Mouse (Mus musculus) spleen, postnatal 36 days (tissue): Measurements from ENCODE around the gene Aldh3b2.

Experiments
- DNase-seq, 2 experiments: peaks; one replicate each; pipeline ENCODE4 v3.0.0; 2022; ENCODE audit warnings: low spot score in 2 of 2, mixed read lengths in 1 of 2

Gene Aldh3b2

DNA sequence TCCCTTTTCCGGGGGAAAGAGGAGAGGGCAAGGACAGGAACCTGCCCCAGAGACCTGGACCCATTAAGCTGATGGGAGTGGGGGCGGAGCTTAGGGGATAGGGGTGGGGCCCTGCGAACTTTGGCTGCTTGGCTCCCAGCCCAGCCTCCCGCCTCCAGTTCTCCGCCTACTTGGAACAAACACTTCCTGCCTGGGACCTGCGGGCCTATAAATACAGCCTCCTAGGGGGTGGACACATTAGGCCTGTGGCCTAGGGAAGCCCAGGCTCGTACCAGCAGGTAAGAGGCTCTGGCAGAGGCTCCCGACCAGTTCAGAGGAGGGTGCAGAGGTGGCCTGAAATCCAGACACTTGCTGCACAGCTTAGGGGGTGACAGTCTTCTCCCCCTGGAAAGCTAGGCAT, 14.2 kb downstream of the Aldh3b2 start, which contains the start of gene Acy3:
TSS of gene Acy3 (plus strand) at position 237 of the 400 bp plus-strand sequence.
- peak; percentile 22 to 35 for DNase-seq

DNA sequence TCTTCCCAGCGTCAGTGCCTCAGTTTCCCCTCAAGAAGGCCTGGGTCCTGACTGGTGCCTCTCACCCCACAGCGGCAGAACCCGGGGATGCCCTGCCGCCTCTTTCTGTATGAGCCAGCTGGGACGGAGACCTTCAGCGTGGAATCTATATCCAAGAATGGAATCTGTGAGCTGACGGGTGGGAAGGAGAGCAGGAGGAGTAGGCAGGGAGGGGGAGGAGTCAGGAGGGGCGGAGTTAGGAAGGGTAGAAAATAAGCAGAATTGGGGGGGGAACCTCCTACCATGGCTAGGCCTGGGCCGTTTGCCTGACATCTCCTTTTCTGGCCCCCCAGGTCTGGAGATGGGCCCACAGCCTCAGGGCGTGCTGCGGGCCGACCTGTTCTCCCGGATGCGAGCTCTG, 15.9 kb downstream of the Aldh3b2 start:
- no peak for DNase-seq

GRCm38 (mm10) chr19:3988750-3989149, 16.6 kb downstream of the Aldh3b2 start:
- no peak for DNase-seq

DNA sequence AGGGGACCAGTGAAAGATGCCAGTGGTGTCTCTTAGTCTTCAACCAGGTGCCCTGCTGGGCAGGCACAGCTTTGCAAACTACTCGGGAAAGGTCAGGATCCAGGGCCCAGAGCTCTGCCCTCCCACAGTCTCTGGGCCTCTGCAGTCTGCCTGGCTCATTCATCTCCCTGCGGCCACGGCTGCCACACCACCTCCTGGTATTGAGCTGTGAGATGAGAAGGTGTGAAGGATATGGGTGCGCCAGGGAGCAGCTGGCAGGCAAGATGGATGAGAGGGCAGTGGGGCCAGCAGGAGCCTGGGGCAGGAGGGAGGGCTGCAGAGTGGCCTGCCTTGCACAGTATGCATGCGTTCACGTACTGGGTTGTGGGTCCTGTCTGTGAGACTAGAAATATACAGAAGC, 18.7 kb downstream of the Aldh3b2 start:
- no peak for DNase-seq

DNA sequence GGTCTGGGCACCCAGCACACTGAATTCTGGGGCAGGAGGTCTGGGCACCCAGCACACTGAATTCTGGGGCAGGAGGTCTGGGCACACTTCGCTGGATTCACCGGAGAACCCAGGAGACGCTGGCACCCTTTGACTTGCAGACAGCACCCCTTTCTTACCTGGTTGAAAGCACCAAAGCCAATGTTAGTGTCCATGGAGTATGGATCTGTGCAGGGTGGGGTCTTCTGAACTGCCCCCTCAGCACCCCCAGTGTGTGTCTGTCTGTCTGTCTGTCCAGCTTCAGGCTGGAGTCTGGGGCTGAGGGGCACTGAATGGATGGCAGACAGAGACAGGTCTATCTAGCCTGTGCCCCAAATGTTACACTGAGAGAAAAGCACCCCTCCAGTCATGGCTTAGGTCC, 19.4 kb downstream of the Aldh3b2 start:
- no peak for DNase-seq

GRCm38 (mm10) chr19:3991966-3992365, 19.8 kb downstream of the Aldh3b2 start:
- DNase-seq: no peak

GRCm38 (mm10) chr19:3992416-3992815, 20.3 kb downstream of the Aldh3b2 start, which contains the start of gene Tbx10:
Gene Tbx10, plus strand, starts transcription at chr19:3992752.
- no peak for DNase-seq

GRCm38 (mm10) chr19:3994932-3995331, 22.8 kb downstream of the Aldh3b2 start:
- no peak for DNase-seq

- DNase-seq: no peak
Observed at GRCm38 (mm10) chr19:3995505-3995904, 23.4 kb downstream of the Aldh3b2 start.

GRCm38 (mm10) chr19:3996106-3996505, 24.0 kb downstream of the Aldh3b2 start:
- no peak for DNase-seq

GRCm38 (mm10) chr19:3996747-3997146, 24.6 kb downstream of the Aldh3b2 start:
- no peak for DNase-seq

GRCm38 (mm10) chr19:3997231-3997630, 25.1 kb downstream of the Aldh3b2 start:
- DNase-seq: no peak

- no peak for DNase-seq
Observed at GRCm38 (mm10) chr19:3998335-3998734, 26.2 kb downstream of the Aldh3b2 start.

DNA sequence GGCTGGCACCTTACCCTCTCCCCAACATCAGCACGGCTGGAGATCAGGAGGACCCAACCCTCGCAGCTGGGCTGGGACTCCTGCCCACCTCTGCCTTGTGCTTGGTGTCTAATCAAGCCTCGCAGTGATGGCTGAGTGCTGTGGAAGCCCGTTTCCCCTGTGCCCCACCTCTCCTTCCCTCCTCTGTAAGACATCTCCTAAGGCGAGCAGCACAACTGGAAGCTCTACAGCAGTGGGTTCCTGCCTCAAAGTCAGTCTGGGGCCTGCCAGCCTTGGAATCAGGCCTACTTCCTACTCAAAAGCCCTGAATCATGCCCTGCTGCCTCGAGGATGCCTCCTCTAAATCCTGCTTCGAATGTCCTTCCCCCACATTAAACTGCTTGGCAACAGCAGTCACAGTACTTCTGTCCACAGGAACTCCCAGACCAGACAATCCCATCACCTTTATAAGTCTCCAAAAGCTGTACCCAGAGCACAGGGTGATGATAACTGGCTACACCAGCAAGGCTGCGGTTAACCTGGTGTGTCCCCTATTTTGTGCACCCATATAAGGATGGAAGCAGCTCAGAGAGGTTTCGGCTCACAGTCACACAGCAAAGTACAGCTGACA, 27.1 kb downstream of the Aldh3b2 start:
- DNase-seq: no peak

DNA sequence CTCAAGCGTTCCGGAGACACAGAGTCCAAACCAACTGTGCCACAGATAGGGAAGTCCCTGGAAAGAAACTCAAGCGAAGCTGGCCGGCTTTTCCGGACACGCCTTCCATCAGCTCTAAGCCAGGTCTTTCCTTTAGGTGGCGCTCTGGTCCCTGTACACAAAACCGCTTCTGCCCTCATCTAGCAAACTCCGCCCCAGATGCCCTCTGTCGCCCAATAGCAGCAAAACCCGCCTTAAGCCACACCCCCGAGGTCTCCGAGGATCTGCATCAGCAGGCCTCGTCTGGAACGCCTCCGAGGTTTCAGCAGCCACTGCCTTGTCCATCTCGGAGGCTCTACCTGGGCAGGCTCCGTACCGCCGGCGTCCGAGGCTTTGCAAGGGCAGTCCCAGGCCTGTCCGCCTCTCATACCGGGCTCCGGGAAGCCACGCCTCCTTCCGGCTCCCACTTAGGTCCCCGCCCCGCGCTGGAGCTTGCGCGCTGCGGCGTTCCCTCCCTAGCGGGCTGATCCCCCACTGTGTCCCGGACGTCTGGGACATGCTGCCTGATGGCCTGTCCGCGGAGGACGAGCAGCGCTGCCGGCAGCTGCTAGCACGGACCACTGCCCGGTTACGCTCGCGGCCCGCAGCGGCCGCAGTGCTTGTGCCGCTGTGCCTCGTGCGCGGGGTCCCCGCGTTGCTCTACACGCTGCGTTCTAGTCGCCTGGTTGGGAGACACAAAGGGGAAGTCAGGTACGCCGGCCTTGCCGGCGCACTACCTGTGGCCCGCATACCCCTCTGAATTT, 28.2 kb downstream of the Aldh3b2 start, which contains the start of the genes Nudt8 and Gm49405:
TSS of gene Nudt8 (plus strand) at position 462 of the 782 bp plus-strand sequence.
TSS of gene Gm49405 (plus strand) at position 508 of the 782 bp plus-strand sequence.
- peak; percentile 95 to 96 for DNase-seq

GRCm38 (mm10) chr19:4000949-4001525, 28.9 kb downstream of the Aldh3b2 start:
- no peak for DNase-seq

DNA sequence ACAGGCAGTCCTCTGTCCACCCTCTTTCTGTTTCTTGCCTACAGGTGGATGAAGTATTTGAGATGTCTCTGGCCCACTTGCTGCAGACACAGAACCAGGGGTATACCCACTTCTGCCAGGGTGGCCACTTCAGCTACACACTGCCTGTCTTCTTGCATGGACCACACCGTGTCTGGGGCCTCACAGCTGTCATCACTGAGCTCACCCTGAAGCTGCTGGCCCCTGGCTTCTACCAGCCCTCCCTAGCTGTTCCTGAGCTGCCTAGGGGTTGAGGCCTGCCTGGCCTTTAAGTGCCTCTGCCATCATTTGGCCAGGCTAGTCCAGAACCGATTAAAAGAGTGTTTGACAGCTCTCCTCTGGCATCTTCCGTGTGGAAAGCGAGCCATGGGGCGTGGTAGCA, 29.6 kb downstream of the Aldh3b2 start:
- no peak for DNase-seq

DNA sequence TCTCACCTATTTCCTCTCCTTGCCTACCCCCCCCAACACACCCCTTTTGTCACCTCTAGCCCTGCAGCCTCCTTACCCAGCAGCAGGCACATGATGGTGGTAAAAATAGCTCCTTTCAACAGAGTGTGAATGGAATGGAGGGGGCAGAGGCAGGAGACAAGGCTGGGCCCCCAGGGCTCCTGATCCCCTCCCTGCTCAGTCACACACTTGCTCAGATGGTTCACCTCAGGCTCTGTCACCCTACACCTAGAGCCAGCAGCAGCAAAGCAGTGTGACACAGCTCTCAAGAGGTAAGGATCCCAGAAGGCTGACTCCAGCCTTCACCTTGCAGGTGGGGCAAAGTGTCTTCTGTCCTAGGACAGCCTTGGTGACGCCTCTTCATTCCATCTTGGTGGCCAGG, 31.0 kb downstream of the Aldh3b2 start, which contains the start of gene Doc2g:
TSS of gene Doc2g (plus strand) at position 202 of the 400 bp plus-strand sequence.
- no peak for DNase-seq

GRCm38 (mm10) chr19:4003641-4004040, 31.5 kb downstream of the Aldh3b2 start:
- DNase-seq: no peak

- no peak for DNase-seq
Observed at GRCm38 (mm10) chr19:4004331-4004730, 32.2 kb downstream of the Aldh3b2 start.

DNA sequence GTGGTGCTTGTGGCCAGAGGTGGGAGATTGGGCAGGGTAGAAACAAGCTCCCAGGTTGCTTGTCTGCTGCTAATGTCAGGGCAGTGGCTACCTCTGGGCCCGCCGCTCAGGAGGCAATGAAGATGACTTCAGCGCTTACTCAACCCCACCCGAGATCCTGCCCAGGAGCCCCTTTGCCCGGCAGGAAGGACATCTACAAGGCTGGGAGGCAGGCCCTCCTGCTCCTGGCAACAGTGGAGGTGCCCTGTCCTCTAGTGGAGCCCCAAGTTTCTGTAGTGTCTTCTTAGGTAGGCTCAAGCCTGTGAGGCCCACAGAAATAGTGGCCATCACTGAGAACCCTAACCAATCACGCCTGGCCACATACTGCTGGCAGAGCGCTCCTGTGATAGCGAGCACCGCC, 33.0 kb downstream of the Aldh3b2 start:
- no peak for DNase-seq

- DNase-seq: no peak
Observed at GRCm38 (mm10) chr19:4005971-4006370, 33.8 kb downstream of the Aldh3b2 start.

DNA sequence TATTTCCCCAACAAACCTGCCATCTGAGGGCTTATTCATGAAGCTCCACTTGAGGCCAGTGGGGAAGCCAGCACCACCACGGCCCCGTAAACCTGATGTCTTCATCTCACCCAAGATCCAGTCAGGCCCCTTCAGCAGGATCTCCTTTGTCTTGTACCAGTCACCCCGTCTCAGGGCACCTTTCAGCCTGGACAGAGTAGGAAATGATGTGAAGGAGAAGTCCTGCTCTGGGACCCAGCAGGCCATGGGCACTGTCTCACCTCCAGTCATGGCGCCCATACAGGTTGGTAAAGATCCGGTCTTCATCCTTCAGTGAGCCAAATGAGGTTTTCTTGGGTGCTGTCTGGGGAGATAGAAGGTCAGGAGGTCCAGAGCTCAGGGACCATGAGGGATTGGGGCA, 39.0 kb downstream of the Aldh3b2 start:
- DNase-seq: no peak
